Mouse (Mus musculus): ENCODE data around the gene B3gat3. TPM values are rescaled to one million over a fixed set of nuclear protein-coding genes. Genes with fewer than 3 reads are reported as not detected.
A peak's percentile ranks its signal among the peaks of the same experiment; 100 is the strongest.

B3gat3 gene
- polyA plus RNA-seq, 2 experiments = 39.7 to 116 TPM

- ATAC-seq (ENCODE audit: low FRiP score, low read depth) = no peak
- no peak overlapping the region for H3K4me2 ChIP-seq (replicated peaks; ENCODE audit: low read depth, low read length, severe bottlenecking)
- H3K4me1 ChIP-seq (ENCODE audit: control insufficient read depth, insufficient read depth, low read length) = peaks cover 10% of the 10 kb centered on the region; the same call in 1 of the 2 replicates
- no peak for TF ChIP-seq POLR2A (IDR thresholded peaks at IDR 0.05; ENCODE audit: borderline replicate concordance, extremely low read depth, insufficient read depth, insufficient read length)
- peaks cover 86% of the 10 kb centered on the region for H3K36me3 ChIP-seq (ENCODE audit: control insufficient read depth, insufficient read depth, low read length)
- no peak for DNase-seq (ENCODE audit: low spot score)
- 88% methylated on average over 2 of the region's 2 CpGs for WGBS
- no peak overlapping the region for H3K9ac ChIP-seq (ENCODE audit: low read depth, low read length, severe bottlenecking)
- H3K9me3 ChIP-seq (ENCODE audit: control insufficient read depth, low read length) = no peaks in the 10 kb centered on the region
- H3K27me3 ChIP-seq (ENCODE audit: control insufficient read depth, insufficient read depth, low read length) = no peaks in the 10 kb centered on the region
- H3K27ac ChIP-seq (replicated peaks; ENCODE audit: low read depth, low read length) = no peak overlapping the region
- H3K4me3 ChIP-seq (replicated peaks; ENCODE audit: low read length) = no peak overlapping the region
These were observed 42.1 kb downstream of the B3gat3 start for GRCm38 (mm10) chr19:8962256-8962655.

GRCm38 (mm10) chr19:8965075-8965474 is 44.9 kb downstream of the B3gat3 start:
- DNase-seq (ENCODE audit: low spot score) = no peak
- Histone ChIP-seq H3K27ac (replicated peaks; ENCODE audit: low read depth, low read length) (no peak overlapping the region), H3K4me1 (ENCODE audit: control insufficient read depth, insufficient read depth, low read length) (peaks cover 19% of the 10 kb centered on the region; the same call in 1 of the 2 replicates), H3K4me3 (replicated peaks; ENCODE audit: low read length) (peak overlapping the region; percentile 2; the same call in 1 of the 2 replicates), H3K4me2 (replicated peaks; ENCODE audit: low read depth, low read length, severe bottlenecking) (no peak overlapping the region), H3K36me3 (ENCODE audit: control insufficient read depth, insufficient read depth, low read length) (peaks cover 76% of the 10 kb centered on the region), H3K9ac (ENCODE audit: low read depth, low read length, severe bottlenecking) (peak overlapping the region; percentile 97; the same call in 1 of the 2 replicates), H3K9me3 (ENCODE audit: control insufficient read depth, low read length) (no peaks in the 10 kb centered on the region), H3K27me3 (ENCODE audit: control insufficient read depth, insufficient read depth, low read length) (no peaks in the 10 kb centered on the region)
- TF ChIP-seq POLR2A (IDR thresholded peaks at IDR 0.05; ENCODE audit: borderline replicate concordance, extremely low read depth, insufficient read depth, insufficient read length) = no peak
- WGBS = 89% methylated on average over 11 of the region's 11 CpGs
- ATAC-seq (ENCODE audit: low FRiP score, low read depth) = no peak

GRCm38 (mm10) chr19:8965771-8966170 is 45.6 kb downstream of the B3gat3 start:
- no peak for TF ChIP-seq POLR2A (IDR thresholded peaks at IDR 0.05; ENCODE audit: borderline replicate concordance, extremely low read depth, insufficient read depth, insufficient read length)
- no peaks in the 10 kb centered on the region for H3K9me3 ChIP-seq (ENCODE audit: control insufficient read depth, low read length)
- ATAC-seq (ENCODE audit: low FRiP score, low read depth) (no peak), DNase-seq (ENCODE audit: low spot score) (no peak)
- peak overlapping the region; percentile 97 for H3K27ac ChIP-seq (replicated peaks; ENCODE audit: low read depth, low read length)
- 79% methylated on average over 8 of the region's 8 CpGs for WGBS
- peaks cover 76% of the 10 kb centered on the region for H3K36me3 ChIP-seq (ENCODE audit: control insufficient read depth, insufficient read depth, low read length)
- H3K4me1 ChIP-seq (ENCODE audit: control insufficient read depth, insufficient read depth, low read length) = peaks cover 19% of the 10 kb centered on the region; the same call in 1 of the 2 replicates
- H3K9ac ChIP-seq (ENCODE audit: low read depth, low read length, severe bottlenecking) = peak overlapping the region; percentile 97
- peak overlapping the region; percentile 92 for H3K4me3 ChIP-seq (replicated peaks; ENCODE audit: low read length)
- H3K4me2 ChIP-seq (replicated peaks; ENCODE audit: low read depth, low read length, severe bottlenecking) = peak overlapping the region; percentile 73
- H3K27me3 ChIP-seq (ENCODE audit: control insufficient read depth, insufficient read depth, low read length) = no peaks in the 10 kb centered on the region

GRCm38 (mm10) chr19:8966198-8966589 is 46.0 kb downstream of the B3gat3 start:
- TF ChIP-seq POLR2A (IDR thresholded peaks at IDR 0.05; ENCODE audit: borderline replicate concordance, extremely low read depth, insufficient read depth, insufficient read length) = no peak
- peak overlapping the region; percentile 73 for H3K4me2 ChIP-seq (replicated peaks; ENCODE audit: low read depth, low read length, severe bottlenecking)
- peak overlapping the region; percentile 97 for H3K9ac ChIP-seq (ENCODE audit: low read depth, low read length, severe bottlenecking)
- H3K4me3 ChIP-seq (replicated peaks; ENCODE audit: low read length) = peak overlapping the region; percentile 92
- H3K4me1 ChIP-seq (ENCODE audit: control insufficient read depth, insufficient read depth, low read length) = peaks cover 19% of the 10 kb centered on the region; the same call in 1 of the 2 replicates
- no peak for ATAC-seq (ENCODE audit: low FRiP score, low read depth)
- DNase-seq (ENCODE audit: low spot score) = no peak
- peaks cover 77% of the 10 kb centered on the region for H3K36me3 ChIP-seq (ENCODE audit: control insufficient read depth, insufficient read depth, low read length)
- no peaks in the 10 kb centered on the region for H3K9me3 ChIP-seq (ENCODE audit: control insufficient read depth, low read length)
- no peaks in the 10 kb centered on the region for H3K27me3 ChIP-seq (ENCODE audit: control insufficient read depth, insufficient read depth, low read length)
- WGBS = 27% methylated on average over 5 of the region's 5 CpGs
- peak overlapping the region; percentile 97 for H3K27ac ChIP-seq (replicated peaks; ENCODE audit: low read depth, low read length)

- H3K4me3 ChIP-seq (replicated peaks; ENCODE audit: low read length) = peak within 1 kb of the TSS; percentile 92
- under 1% methylated on average over 52 of the region's 52 CpGs for WGBS
- H3K4me1 ChIP-seq (ENCODE audit: control insufficient read depth, insufficient read depth, low read length) = peaks cover 19% of the 10 kb centered on the region; the same call in 1 of the 2 replicates
- no peaks in the 10 kb centered on the region for H3K9me3 ChIP-seq (ENCODE audit: control insufficient read depth, low read length)
- peak within 1 kb of the TSS; percentile 90 for H3K4me2 ChIP-seq (replicated peaks; ENCODE audit: low read depth, low read length, severe bottlenecking)
- ATAC-seq (ENCODE audit: low FRiP score, low read depth) = peak; percentile 99
- DNase-seq (ENCODE audit: low spot score) = peak; percentile 100
- H3K36me3 ChIP-seq (ENCODE audit: control insufficient read depth, insufficient read depth, low read length) = peaks cover 77% of the 10 kb centered on the region
- no peaks in the 10 kb centered on the region for H3K27me3 ChIP-seq (ENCODE audit: control insufficient read depth, insufficient read depth, low read length)
- peak; percentile 34; the same call in 1 of the 2 replicates for TF ChIP-seq POLR2A (IDR thresholded peaks at IDR 0.05; ENCODE audit: borderline replicate concordance, extremely low read depth, insufficient read depth, insufficient read length)
- H3K9ac ChIP-seq (ENCODE audit: low read depth, low read length, severe bottlenecking) = peak within 1 kb of the TSS; percentile 97
- peak within 1 kb of the TSS; percentile 97 for H3K27ac ChIP-seq (replicated peaks; ENCODE audit: low read depth, low read length)
These were observed 46.6 kb downstream of the B3gat3 start, which contains the start of gene Eef1g for GRCm38 (mm10) chr19:8966590-8967372. Gene Eef1g (plus strand): TSS chr19:8967041.
